Mouse (Mus musculus) hindbrain, embryonic 16.5 days (tissue): ENCODE measurements at regions not wholly inside any gene's neighbourhood (a gene's known extent, or its start where the extent isn't known, plus 50 kb on each side); places are given as distances from the start of the nearest gene placed in this dataset.

Experiments used
- ATAC-seq: fragments of 200-750 bp; cut with Nextera tagmentation; 2 replicates; pipeline ENCODE4 v1.8.0; 2017; ENCODE audit warnings: moderate TSS enrichment, moderate library complexity
- H3K27ac ChIP-seq: fragments of 300-500 bp; sonication (generic); 2 replicates; pipeline ENCODE4 v1.5.1; 2014; ENCODE audit warnings: low read depth, mild to moderate bottlenecking, control low read depth, low read length, moderate library complexity
- H3K27me3 ChIP-seq: fragments of 300-500 bp; sonication (generic); replicated peaks from 2 replicates; pipeline ENCODE4 v1.6.1; 2014; ENCODE audit warnings: low read length; ENCODE audit not compliant: control insufficient read depth, insufficient read depth
- H3K36me3 ChIP-seq: fragments of 300-500 bp; sonication (generic); 2 replicates; pipeline ENCODE4 v1.6.1; 2014; ENCODE audit warnings: mild to moderate bottlenecking, low read length, moderate library complexity, mixed read lengths; ENCODE audit not compliant: control insufficient read depth, insufficient read depth
- H3K4me1 ChIP-seq: fragments of 300-500 bp; sonication (generic); 2 replicates; pipeline ENCODE4 v1.6.1; 2014; ENCODE audit warnings: low read depth, low read length; ENCODE audit not compliant: control insufficient read depth, insufficient read depth
- H3K4me2 ChIP-seq: fragments of 300-500 bp; sonication (generic); 2 replicates; pipeline ENCODE4 v1.6.1; 2014; ENCODE audit warnings: mild to moderate bottlenecking, low read length, control low read depth, moderate library complexity
- H3K4me3 ChIP-seq: fragments of 300-500 bp; sonication (generic); 2 replicates; pipeline ENCODE4 v1.5.1; 2014; ENCODE audit warnings: mild to moderate bottlenecking, low read length, control low read depth, moderate library complexity
- H3K9ac ChIP-seq: fragments of 300-500 bp; sonication (generic); 2 replicates; pipeline ENCODE4 v1.6.1; 2014; ENCODE audit warnings: low read depth, mild to moderate bottlenecking, control low read depth, low read length, moderate library complexity
- H3K9me3 ChIP-seq: fragments of 300-500 bp; sonication (generic); 2 replicates; pipeline ENCODE4 v1.6.1; 2014; ENCODE audit warnings: mild to moderate bottlenecking, low read length, moderate library complexity; ENCODE audit not compliant: control insufficient read depth
- WGBS: fragments of 180-500 bp; shearing (Covaris S2); extraction: QIAGEN DNeasy Blood & Tissue Kit; methylation state at CpG from one replicate; pipeline ENCODE4 v1.1.7; 2014; 5-methylcytosine and 5-hydroxymethylcytosine counted together

DNA sequence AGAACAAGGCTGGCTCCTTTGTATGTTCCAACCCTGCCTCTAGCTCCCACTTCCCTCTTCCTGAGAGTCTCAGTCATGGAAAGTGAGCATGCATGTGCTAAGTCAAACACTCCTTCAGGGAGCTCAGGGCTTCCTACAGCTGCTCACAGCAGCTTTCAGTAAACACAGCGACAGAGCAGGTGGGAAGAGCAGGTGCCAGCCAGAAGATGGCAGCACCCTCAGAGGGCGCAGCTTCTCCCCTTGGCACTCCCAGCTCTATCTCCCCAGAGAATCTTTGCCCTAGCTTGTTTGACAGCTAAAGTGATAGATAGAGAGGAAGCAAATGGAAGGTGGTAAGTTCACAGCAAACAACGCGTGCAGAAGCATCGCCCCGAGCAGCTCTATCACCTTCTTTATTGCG is 82.8 kb downstream of the Tex29 start:
- Histone ChIP-seq H3K27me3 (no peaks in the 10 kb centered on the region), H3K9ac (no peak overlapping the region), H3K27ac (no peak overlapping the region), H3K4me2 (no peak overlapping the region), H3K4me1 (no peaks in the 10 kb centered on the region), H3K36me3 (no peaks in the 10 kb centered on the region), H3K4me3 (no peak overlapping the region), H3K9me3 (no peaks in the 10 kb centered on the region)
- WGBS: 62% methylated on average over 7 of the region's 7 CpGs
- 0 out of 2 replicates have a peak, but pooled peaks have one; percentile 3 for ATAC-seq

DNA sequence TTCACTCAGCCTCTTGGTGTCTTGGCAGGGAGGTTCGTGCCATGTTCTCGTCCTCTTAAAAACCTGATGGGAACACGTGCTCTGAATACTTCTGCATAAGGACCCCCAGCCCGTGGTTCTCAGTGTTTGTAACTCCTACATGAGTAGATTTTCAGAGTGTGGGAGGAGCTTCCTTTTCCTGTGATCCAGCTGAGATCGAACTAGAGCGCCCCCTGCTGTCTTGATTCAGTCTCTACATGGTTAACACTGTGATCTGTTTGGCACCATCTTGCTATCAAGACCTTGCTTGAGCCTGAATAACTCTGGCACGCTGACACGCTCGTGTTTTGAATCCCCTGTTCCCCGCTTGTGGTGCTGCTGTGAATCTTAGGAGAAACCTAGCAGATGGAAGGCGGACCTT is 83.9 kb downstream of the Tex29 start:
- Histone ChIP-seq H3K27ac (no peak overlapping the region), H3K36me3 (no peaks in the 10 kb centered on the region), H3K27me3 (no peaks in the 10 kb centered on the region), H3K4me2 (no peak overlapping the region), H3K4me1 (no peaks in the 10 kb centered on the region), H3K9me3 (no peaks in the 10 kb centered on the region), H3K9ac (no peak overlapping the region), H3K4me3 (no peak overlapping the region)
- ATAC-seq: no peak
- 63% methylated on average over 11 of the region's 11 CpGs for WGBS

DNA sequence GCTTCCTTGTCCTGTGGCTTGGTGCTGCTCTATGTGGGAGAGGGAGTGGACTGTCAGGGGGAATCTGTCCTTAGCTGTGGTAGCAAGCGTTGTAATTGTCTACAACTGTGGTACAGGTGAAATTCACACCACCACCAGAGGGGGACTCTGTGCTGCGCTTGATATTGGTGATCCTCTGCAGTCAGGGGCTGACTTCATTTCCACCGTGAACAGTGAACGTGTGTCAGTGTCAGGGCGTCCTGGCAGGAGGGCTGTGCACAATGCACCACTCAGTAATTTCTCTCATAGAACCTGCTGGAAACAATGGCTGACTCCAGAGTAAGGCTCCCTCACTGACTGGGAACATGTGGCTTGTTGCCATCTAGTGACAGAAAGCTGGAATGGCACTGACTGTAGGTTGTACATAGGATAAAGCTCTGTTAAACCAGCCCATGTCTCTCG is 102.6 kb downstream of the Tex29 start:
- H3K27me3 ChIP-seq: no peaks in the 10 kb centered on the region
- no peaks in the 10 kb centered on the region for H3K4me1 ChIP-seq
- H3K36me3 ChIP-seq: no peaks in the 10 kb centered on the region
- ATAC-seq: peak; percentile 96
- no peak overlapping the region for H3K4me2 ChIP-seq
- no peaks in the 10 kb centered on the region for H3K9me3 ChIP-seq
- 0 out of 2 replicates have a peak overlapping the region, but pooled peaks have one; percentile 3 for H3K9ac ChIP-seq
- no peak overlapping the region for H3K4me3 ChIP-seq
- WGBS: 25% methylated on average over 6 of the region's 6 CpGs
- H3K27ac ChIP-seq: peak overlapping the region; percentile 32; the same call in 1 of the 2 replicates

DNA sequence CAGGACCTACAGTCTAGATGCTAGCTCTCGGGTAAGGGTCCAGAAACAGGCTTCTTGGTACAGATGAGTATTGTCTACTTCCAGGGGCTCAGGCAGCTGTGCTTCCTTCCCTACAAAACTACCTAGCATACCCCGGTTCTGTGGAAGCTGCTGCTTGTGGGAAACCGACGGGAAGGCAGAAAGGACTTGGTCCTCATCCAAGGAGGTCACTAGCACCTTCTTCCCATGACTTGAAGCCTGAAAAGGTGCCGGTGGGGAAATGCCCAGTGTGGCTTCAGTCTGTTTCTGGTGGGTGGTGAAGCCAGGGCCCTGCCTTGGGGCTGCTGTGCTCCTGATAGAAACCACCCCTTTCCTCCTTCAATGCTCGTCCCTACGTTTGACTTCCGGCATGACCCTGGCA is 107.5 kb downstream of the Tex29 start:
- Histone ChIP-seq H3K4me1 (no peaks in the 10 kb centered on the region), H3K9ac (no peak overlapping the region), H3K4me2 (no peak overlapping the region), H3K27me3 (no peaks in the 10 kb centered on the region), H3K9me3 (no peaks in the 10 kb centered on the region), H3K4me3 (no peak overlapping the region), H3K27ac (no peak overlapping the region), H3K36me3 (no peaks in the 10 kb centered on the region)
- 85% methylated on average over 8 of the region's 8 CpGs for WGBS
- no peak for ATAC-seq

DNA sequence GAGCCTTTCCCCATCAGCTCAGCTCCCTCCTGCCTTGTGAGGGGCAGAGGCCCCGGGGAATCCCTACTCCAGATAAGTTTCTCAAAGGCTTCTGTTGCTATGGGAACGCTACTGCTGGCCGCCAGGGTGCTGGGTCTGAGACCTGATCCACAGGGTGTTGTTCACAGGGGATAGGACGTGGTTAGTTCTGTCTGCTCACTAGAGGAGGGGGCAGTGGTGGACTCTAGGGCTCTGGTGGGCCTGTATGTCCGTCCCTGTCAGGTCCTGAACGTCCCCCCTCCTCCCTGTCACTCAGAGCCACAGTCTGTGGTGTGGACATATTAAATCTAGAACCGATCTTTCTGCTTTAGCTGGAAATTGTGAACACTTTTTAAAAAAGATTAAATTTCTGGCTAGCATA is 116.0 kb downstream of the Tex29 start:
- Histone ChIP-seq H3K27me3 (no peaks in the 10 kb centered on the region), H3K4me3 (no peak overlapping the region), H3K9ac (no peak overlapping the region), H3K27ac (no peak overlapping the region), H3K36me3 (no peaks in the 10 kb centered on the region), H3K9me3 (no peaks in the 10 kb centered on the region), H3K4me1 (no peaks in the 10 kb centered on the region), H3K4me2 (no peak overlapping the region)
- ATAC-seq: peak; percentile 63
- 25% methylated on average over 7 of the region's 7 CpGs for WGBS

DNA sequence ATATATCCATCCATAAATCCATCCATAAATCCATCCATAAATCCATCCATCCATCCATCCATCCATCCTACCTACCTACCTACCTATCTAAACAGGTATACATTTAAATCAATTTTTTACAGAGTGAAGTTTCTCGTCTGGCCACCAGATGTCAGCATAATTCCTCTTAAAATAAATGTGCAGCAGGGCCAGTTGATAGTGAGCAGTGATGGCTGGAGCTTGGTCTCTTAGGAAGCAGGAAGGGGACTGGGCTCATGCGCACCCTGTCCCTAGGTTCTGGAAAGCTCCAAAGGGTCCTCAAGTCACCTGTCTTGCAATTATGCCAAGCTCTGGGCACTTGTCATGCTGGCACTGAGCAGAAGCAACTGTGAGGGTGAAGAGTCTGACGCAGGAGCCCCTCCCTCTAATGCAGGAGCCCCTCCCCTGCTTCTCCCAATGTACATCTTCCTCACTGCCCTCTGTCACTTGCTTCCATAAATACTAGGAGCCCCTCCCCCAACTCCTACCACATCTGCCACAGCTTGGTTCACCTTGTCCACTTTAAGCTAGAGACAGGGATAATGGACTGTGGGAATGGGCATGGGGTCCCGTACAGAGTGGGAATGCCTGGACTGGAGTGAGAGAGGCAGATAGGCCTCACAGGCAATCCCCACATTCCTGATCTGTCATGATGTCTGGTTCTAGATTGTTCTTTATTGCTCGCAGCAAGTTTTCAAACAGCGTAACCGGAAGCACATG is 116.9 kb downstream of the Tex29 start:
- Histone ChIP-seq H3K4me2 (no peak overlapping the region), H3K27ac (no peak overlapping the region), H3K9ac (no peak overlapping the region), H3K9me3 (no peaks in the 10 kb centered on the region), H3K27me3 (no peaks in the 10 kb centered on the region), H3K4me1 (no peaks in the 10 kb centered on the region), H3K4me3 (no peak overlapping the region), H3K36me3 (no peaks in the 10 kb centered on the region)
- peak; percentile 73 for ATAC-seq
- 66% methylated on average over 7 of the region's 7 CpGs for WGBS

DNA sequence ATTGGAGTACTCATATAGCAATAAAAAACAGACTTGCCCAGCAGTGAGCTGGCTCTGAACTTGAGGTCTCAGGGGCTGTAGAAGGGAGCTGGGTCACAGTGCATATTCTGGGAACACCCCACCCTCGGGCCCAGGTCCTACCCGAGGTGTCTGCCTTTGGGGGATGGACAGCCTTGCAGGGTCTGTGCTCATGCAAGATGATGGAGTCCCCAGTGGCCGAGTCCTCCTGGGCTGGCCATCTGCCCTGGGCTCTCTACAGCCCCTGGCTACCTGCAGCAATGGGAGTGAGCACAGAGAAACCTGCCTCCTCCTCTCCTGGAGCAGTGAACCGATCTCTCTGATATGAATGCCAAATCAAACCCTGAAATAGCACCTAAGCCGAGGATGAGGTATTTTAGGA is 117.9 kb downstream of the Tex29 start:
- H3K27me3 ChIP-seq: no peaks in the 10 kb centered on the region
- no peak overlapping the region for H3K4me2 ChIP-seq
- no peaks in the 10 kb centered on the region for H3K4me1 ChIP-seq
- no peaks in the 10 kb centered on the region for H3K36me3 ChIP-seq
- no peak overlapping the region for H3K4me3 ChIP-seq
- no peak for ATAC-seq
- WGBS: 70% methylated on average over 5 of the region's 5 CpGs
- H3K9me3 ChIP-seq: no peaks in the 10 kb centered on the region
- H3K27ac ChIP-seq: no peak overlapping the region
- H3K9ac ChIP-seq: no peak overlapping the region

DNA sequence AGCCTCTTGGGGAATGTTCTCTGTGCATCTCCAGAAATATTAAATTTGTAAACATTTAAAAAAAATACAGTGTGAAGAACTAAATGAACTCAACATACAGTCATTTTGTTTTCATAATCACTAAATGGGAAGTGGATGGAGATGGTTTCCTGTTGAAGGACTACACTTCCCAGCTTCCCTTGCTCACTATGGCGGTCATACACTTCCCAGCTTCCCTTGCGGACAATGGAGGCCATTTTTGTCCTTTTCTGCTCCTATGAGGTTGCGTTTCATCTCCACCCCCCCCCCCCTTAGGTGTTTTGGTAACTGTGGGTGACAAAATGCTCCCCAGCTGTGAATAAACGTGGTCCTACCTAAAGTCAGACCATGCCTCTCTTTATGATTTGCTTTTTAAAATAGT is 119.2 kb downstream of the Tex29 start:
- Histone ChIP-seq H3K4me3 (no peak overlapping the region), H3K36me3 (no peaks in the 10 kb centered on the region), H3K27ac (no peak overlapping the region), H3K27me3 (no peaks in the 10 kb centered on the region), H3K9ac (no peak overlapping the region), H3K9me3 (no peaks in the 10 kb centered on the region), H3K4me1 (no peaks in the 10 kb centered on the region), H3K4me2 (no peak overlapping the region)
- ATAC-seq: no peak
- 77% methylated on average over 4 of the region's 4 CpGs for WGBS

DNA sequence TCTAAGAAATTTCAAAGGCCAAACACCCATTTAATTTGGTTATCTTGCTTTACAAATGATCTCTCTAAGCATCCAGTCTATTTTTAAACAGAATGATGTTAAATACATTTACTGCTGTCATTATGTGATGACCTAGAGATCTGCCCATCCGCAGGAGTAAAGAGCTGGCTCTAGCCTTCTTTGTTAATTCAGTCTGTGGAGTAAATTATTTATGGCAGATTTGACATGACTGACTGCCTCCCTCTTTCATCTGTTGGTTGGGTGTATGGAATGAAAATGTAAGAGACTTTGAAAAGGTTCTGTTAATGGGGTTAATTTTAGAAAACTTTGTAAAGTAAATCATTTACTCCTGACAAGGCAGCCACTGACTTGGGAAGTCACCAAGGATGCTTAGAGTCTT is 123.3 kb downstream of the Tex29 start:
- Histone ChIP-seq H3K9ac (no peak overlapping the region), H3K27ac (no peak overlapping the region), H3K4me3 (no peak overlapping the region), H3K4me2 (no peak overlapping the region), H3K27me3 (no peaks in the 10 kb centered on the region), H3K36me3 (no peaks in the 10 kb centered on the region), H3K9me3 (no peaks in the 10 kb centered on the region), H3K4me1 (no peaks in the 10 kb centered on the region)
- WGBS: 32% methylated on average over 1 of the region's 1 CpGs
- no peak for ATAC-seq
